Comparison of ENCODE assay signal across 14 mouse cellular contexts in genomic region chr4:147897348-147897747, GRCm38 (mm10). TPM values are rescaled to one million over a fixed set of nuclear protein-coding genes. Genes with fewer than 3 reads are reported as not detected.
A peak's percentile ranks its signal among the peaks of the same experiment; 100 is the strongest.
DNase-seq lines count a peak whose midpoint lies in the region; ATAC-seq lines count a peak whose summit lies in the region.
"Had no signal": no experiment of that assay in that cellular context is flagged by ENCODE, and none has a peak within 500 bp of the region (broad histone marks: within the 10 kb centered on the region; RNA-seq: fewer than 3 reads in every experiment).

No protein-coding gene starts in this region.

- no peak overlapping the region for H3K4me3 ChIP-seq in heart, embryonic 14.5 days (ENCODE audit: control insufficient read depth in 1 of 2, insufficient read depth in 1 of 2, low read depth in 1 of 2, low read length in 2 of 2)
- H3K4me3 ChIP-seq: forebrain, embryonic 15.5 days; limb, embryonic 12.5 days had no signal

- H3K4me1 ChIP-seq in heart, embryonic 14.5 days (ENCODE audit: control insufficient read depth in 2 of 2, insufficient read depth in 2 of 2, low read length in 2 of 2): peaks cover 35 to 45% of the 10 kb centered on the region in 2 experiments
- H3K4me1 ChIP-seq: limb, embryonic 12.5 days had no signal

- DNase-seq in cerebellum, adult 9-11 months: peak; percentile 50
- no peak for DNase-seq in cerebellum, adult 11-12 months
- peak; percentile 15 to 31 for DNase-seq in left cerebral cortex, postnatal 36 days (ENCODE audit: low spot score in 2 of 2)
- no peak for DNase-seq in left cerebral cortex, adult 11 months (ENCODE audit: low spot score)
- DNase-seq in adrenal gland, postnatal 36 days: no peak
- DNase-seq in MN1 (ENCODE audit: low spot score): no peak
- no peak for DNase-seq in lung, postnatal 4 days
- DNase-seq: B cell, adult 2 months; kidney, adult 11 months; lung, adult 2 months; right cerebral cortex, postnatal 14 days had no signal

- H3K9me3 ChIP-seq in heart, embryonic 14.5 days (ENCODE audit: control insufficient read depth, low read length): no peaks in the 10 kb centered on the region
- H3K9me3 ChIP-seq: forebrain, embryonic 15.5 days; limb, embryonic 12.5 days had no signal

- intact Hi-C loops in left cerebral cortex, postnatal 36 days (cut with DNase I): no loop called here

- peak overlapping the region; percentile 41 for H3K4me2 ChIP-seq in heart, embryonic 14.5 days (ENCODE audit: low read length)
- H3K4me2 ChIP-seq: forebrain, embryonic 15.5 days; limb, embryonic 12.5 days had no signal

- ATAC-seq in heart, embryonic 14.5 days (ENCODE audit: insufficient number of reproducible peaks, insufficient read depth, low FRiP score, low read depth): peak; percentile 48
- ATAC-seq: forebrain, embryonic 15.5 days had no signal

- H3K27me3 ChIP-seq in heart, embryonic 14.5 days (ENCODE audit: control insufficient read depth, insufficient read depth, low read length): no peaks in the 10 kb centered on the region
- H3K27me3 ChIP-seq: forebrain, embryonic 15.5 days; limb, embryonic 12.5 days had no signal

- 39% methylated on average over 3 of the region's 3 CpGs for WGBS in heart, embryonic 14.5 days

- peak overlapping the region; percentile 96 to 99 for H3K27ac ChIP-seq in heart, embryonic 14.5 days (replicated peaks in 1 of 2; ENCODE audit: control insufficient read depth in 1 of 2, insufficient read depth in 1 of 2, low read depth in 2 of 2, low read length in 2 of 2)
- H3K27ac ChIP-seq: forebrain, embryonic 15.5 days; limb, embryonic 12.5 days had no signal

- H3K36me3 ChIP-seq in heart, embryonic 14.5 days (ENCODE audit: control insufficient read depth, insufficient read depth, low read length): peaks cover 99% of the 10 kb centered on the region

- H3K9ac ChIP-seq in heart, embryonic 14.5 days (ENCODE audit: low read length): peak overlapping the region; percentile 61
- H3K9ac ChIP-seq: forebrain, embryonic 15.5 days; limb, embryonic 12.5 days had no signal

RNA-seq across cellular contexts. Expression of gene Mfn2, which starts 7.2 kb away (rescaled TPM):
- total RNA-seq in left cerebral cortex, postnatal 36 days (2021): 100 to 1,000 TPM; 181 to 206 TPM
- polyA plus RNA-seq in heart, embryonic 14.5 days (2014; fragmentation: Nextera tagmentation; extraction: Ambion mirVana): 107 and 117 TPM in 2 replicates
- 100 to 1,000 TPM; 150 to 219 TPM for total RNA-seq in adrenal gland, postnatal 36 days (2021)

RNA-seq across cellular contexts. Expression of gene Fv1, which starts 28.6 kb away (rescaled TPM):
- 1 to 10 TPM; 8.7 to 9.5 TPM for total RNA-seq in left cerebral cortex, postnatal 36 days (2021)
- polyA plus RNA-seq in heart, embryonic 14.5 days (2014; fragmentation: Nextera tagmentation; extraction: Ambion mirVana): 8.8 and 9.2 TPM in 2 replicates
- 10 to 100 TPM in 1 of 2 experiments, 1 to 10 TPM in 1; 9.8 to 10.2 TPM for total RNA-seq in adrenal gland, postnatal 36 days (2021)

RNA-seq across cellular contexts. Expression of gene Miip, which starts 28.7 kb away (rescaled TPM):
- total RNA-seq in left cerebral cortex, postnatal 36 days (2021): 10 to 100 TPM; 12.8 to 22.4 TPM
- polyA plus RNA-seq in heart, embryonic 14.5 days (2014; fragmentation: Nextera tagmentation; extraction: Ambion mirVana): 18.9 and 23.0 TPM in 2 replicates
- total RNA-seq in adrenal gland, postnatal 36 days (2021): 10 to 100 TPM; 16.0 to 20.6 TPM

RNA-seq across cellular contexts. Expression of gene Plod1, which starts 39.2 kb away (rescaled TPM):
- 10 to 100 TPM; 15.7 to 16.5 TPM for total RNA-seq in left cerebral cortex, postnatal 36 days (2021)
- polyA plus RNA-seq in heart, embryonic 14.5 days (2014; fragmentation: Nextera tagmentation; extraction: Ambion mirVana): 50.1 and 50.7 TPM in 2 replicates
- 10 to 100 TPM; 35.1 to 47.1 TPM for total RNA-seq in adrenal gland, postnatal 36 days (2021)

RNA-seq across cellular contexts. Expression of gene 2510039O18Rik, which starts 43.3 kb away (rescaled TPM):
- total RNA-seq in left cerebral cortex, postnatal 36 days (2021): 10 to 100 TPM; 27.4 to 29.1 TPM
- 19.3 and 22.1 TPM in 2 replicates for polyA plus RNA-seq in heart, embryonic 14.5 days (2014; fragmentation: Nextera tagmentation; extraction: Ambion mirVana)
- total RNA-seq in adrenal gland, postnatal 36 days (2021): 10 to 100 TPM; 48.1 to 51.0 TPM

Comparison
In these comparisons a context has a peak if more than half of its experiments do, and no peak if none do; other contexts are left out.
1. DNase-seq: peak in cerebellum, adult 9-11 months (single experiment) and left cerebral cortex, postnatal 36 days (2 of 2); none in cerebellum, adult 11-12 months (single experiment), left cerebral cortex, adult 11 months (single experiment), adrenal gland, postnatal 36 days (0 of 2), MN1 (single experiment) and lung, postnatal 4 days (0 of 2).